Mouse (Mus musculus) stomach, postnatal 0 days (tissue): ENCODE results near the gene Slc4a1.

Source experiments
- CTCF ChIP-seq: IDR thresholded peaks from 2 replicates; pipeline ENCODE4 v1.5.1; 2016; ENCODE audit warnings: antibody characterized with exemption, low read depth, mild to moderate bottlenecking, moderate library complexity
- EP300 ChIP-seq: optimal IDR thresholded peaks from 2 replicates; pipeline ENCODE3; 2016; ENCODE audit warnings: antibody characterized with exemption

- no peak for TF ChIP-seq CTCF
- no peak for TF ChIP-seq EP300
These were observed 45.1 kb upstream of the Slc4a1 start for GRCm38 (mm10) chr11:102411061-102411460.
